Mouse (Mus musculus) bone marrow, adult 2 months (tissue): ENCODE data around the gene Rpa1. TPM values are rescaled to one million over a fixed set of nuclear protein-coding genes. Genes with fewer than 3 reads are reported as not detected.

Source experiments
- H3K27ac ChIP-seq: fragments of 200-500 bp; 2 replicates; pipeline ENCODE4 v1.5.1; 2012; ENCODE audit warnings: low read depth, mild to moderate bottlenecking, control low read depth, inconsistent platforms, low read length; ENCODE audit not compliant: control insufficient read depth, poor library complexity, insufficient read depth
- H3K4me1 ChIP-seq: fragments of 200-500 bp; 2 replicates; pipeline ENCODE4 v1.6.1; 2011; ENCODE audit warnings: low read length; ENCODE audit not compliant: control insufficient read depth, insufficient read depth
- H3K4me3 ChIP-seq: fragments of 200-500 bp; replicated peaks from 2 replicates; pipeline ENCODE3; 2011; ENCODE audit warnings: mild to moderate bottlenecking, low read depth, low read length, control low read depth; ENCODE audit not compliant: control insufficient read depth
- CTCF ChIP-seq: fragments of 200-500 bp; IDR thresholded peaks from 2 replicates; pipeline ENCODE4 v1.5.1; 2011; ENCODE audit warnings: low read length, control low read depth; ENCODE audit not compliant: control insufficient read depth, insufficient read depth
- POLR2A ChIP-seq: fragments of 200-500 bp; IDR thresholded peaks from 2 replicates; pipeline ENCODE4 v1.6.1; 2011; ENCODE audit warnings: low read depth, mild to moderate bottlenecking, control low read depth, low read length, borderline replicate concordance; ENCODE audit not compliant: control insufficient read depth
- WGBS: fragments of 180-500 bp; shearing (Covaris S2); methylation state at CpG from one replicate; pipeline ENCODE4 v1.1.7; 2018; 5-methylcytosine and 5-hydroxymethylcytosine counted together
- polyA plus RNA-seq: library from polyadenylated mRNA; stranded (reverse); fragments of >200 nt; gene quantifications from 2 replicates; pipeline ENCODE4 v1.2.4, GENCODE M21; 2011; ENCODE audit warnings: low replicate concordance; ENCODE audit not compliant: missing spikeins, insufficient read depth, insufficient read length

Gene Rpa1
- polyA plus RNA-seq, 1 experiment = 40.3 TPM

DNA sequence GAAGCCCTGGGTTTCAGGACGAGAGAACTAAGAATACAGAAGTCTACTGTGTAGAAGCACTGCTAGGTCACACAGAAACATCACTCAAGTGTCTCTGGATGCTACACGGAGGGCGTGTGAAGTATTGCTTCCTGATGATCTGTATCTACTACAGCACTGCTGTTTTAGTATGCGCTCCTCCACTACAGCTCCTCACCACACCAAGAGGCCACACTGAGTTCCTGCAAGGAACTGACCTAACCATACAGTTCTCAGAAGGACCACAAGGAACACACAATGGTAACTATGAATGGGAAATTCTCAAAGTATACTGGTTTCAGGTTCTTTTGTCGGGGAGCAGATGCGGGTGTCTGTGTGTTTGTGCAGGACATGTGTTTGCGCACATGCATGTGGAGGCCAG, 10.9 kb downstream of the Rpa1 start:
- TF ChIP-seq POLR2A = no peak
- TF ChIP-seq CTCF = no peak
- H3K4me1 ChIP-seq = peaks cover 1% of the 10 kb centered on the region; the same call in 1 of the 2 replicates
- H3K27ac ChIP-seq = no peak overlapping the region
- WGBS = 75% methylated on average over 7 of the region's 7 CpGs
- no peak overlapping the region for H3K4me3 ChIP-seq

DNA sequence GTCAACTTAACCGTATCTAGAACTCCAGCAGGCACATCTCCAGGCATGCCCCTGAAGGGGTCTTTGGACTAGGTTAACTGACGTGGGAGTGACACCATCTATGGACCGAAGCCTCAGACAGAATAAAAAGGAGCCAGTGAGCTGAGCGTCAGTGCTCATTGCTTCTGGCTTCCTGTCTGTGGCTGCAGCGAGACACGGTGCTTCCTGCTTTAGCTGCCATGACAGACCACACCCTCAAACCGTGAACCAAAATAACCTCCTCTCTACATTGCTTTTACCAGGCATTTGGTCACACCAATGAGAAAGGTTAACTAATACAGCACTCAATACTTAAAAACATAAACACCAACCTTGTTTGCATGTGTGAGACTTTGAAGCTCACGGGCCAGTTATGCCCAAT, 11.4 kb downstream of the Rpa1 start:
- H3K4me1 ChIP-seq = peaks cover 1% of the 10 kb centered on the region; the same call in 1 of the 2 replicates
- no peak overlapping the region for H3K4me3 ChIP-seq
- 30% methylated on average over 8 of the region's 8 CpGs for WGBS
- TF ChIP-seq CTCF (no peak), POLR2A (no peak)
- H3K27ac ChIP-seq = peak overlapping the region; percentile 18; the same call in 1 of the 2 replicates

DNA sequence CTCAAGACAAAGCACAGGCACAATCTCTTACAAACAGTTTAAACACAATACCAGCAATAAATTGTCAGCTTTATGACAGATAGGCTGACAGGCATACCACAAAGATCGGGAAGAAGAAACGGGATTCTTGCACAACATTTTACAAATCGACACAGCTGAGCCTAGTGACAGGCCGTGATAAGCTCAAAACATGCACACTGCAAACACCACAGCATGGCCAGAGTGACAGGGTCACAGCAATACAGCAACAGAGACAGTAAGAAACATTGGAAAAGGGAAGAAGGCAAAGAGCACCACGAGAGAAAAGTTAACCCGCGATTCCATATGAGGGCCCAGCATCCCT, 22.2 kb downstream of the Rpa1 start:
- no peaks in the 10 kb centered on the region; the same call in 1 of the 2 replicates for H3K4me1 ChIP-seq
- H3K4me3 ChIP-seq = no peak overlapping the region
- H3K27ac ChIP-seq = no peak overlapping the region
- 43% methylated on average over 7 of the region's 7 CpGs for WGBS
- no peak for TF ChIP-seq CTCF
- no peak for TF ChIP-seq POLR2A

DNA sequence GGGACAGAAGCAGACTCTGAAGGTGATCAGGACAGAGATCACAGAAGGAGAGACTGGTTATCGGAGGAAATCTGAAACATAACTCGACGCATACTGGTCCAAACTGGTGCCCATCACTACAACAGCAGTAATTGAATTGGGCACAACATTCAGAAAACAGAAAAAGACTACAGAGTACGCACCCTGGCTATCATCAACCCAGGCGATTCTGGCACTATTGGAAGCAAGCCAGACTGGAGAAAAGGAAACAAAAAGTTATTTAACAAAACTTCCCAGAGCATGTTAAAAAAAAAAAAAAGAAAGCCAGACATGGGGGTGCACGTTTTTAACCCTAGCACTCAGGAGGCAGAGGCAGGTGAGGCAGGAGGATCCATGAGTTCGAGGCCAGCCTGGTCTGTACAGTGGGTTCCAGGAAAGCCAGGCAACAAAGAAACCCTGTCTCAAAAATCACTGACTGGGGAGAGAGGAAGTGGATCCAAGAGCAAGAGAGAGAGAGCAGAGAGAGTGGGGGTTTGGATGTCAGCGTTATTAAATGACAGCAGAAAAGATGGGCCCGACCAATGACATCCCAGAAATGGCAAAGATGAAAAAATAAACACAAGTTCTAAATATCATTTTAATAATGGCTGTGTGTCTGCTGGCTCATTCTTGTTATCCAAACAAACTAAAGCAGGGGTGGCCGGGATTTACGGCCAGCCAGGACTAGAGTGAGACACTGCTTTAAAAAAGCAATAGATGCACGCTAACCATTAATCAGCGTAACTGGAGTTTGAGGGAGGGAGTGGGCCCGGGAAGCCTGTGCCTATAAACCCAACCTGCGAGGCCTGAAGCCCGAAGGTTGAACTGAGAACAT, 22.8 kb downstream of the Rpa1 start:
- H3K27ac ChIP-seq = no peak overlapping the region
- H3K4me1 ChIP-seq = no peaks in the 10 kb centered on the region; the same call in 1 of the 2 replicates

DNA sequence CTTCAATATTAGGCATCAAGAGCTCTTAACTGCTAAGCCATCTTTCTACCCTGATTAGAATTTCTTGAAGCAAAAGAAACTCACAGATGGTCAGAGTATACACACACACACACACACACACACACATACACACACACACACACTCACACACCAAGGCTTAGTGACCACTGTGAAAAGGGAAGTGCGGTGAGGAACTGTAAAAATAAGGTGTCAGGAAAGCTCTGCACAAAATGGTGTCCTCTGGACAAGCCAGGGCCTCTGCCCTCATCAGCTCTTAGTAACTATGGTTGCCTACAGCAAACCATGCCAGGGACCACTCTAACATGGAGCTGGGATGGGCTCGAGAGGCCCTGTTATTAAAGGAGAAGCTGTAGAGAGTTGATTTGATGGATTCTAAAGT, 23.7 kb downstream of the Rpa1 start:
- no peaks in the 10 kb centered on the region; the same call in 1 of the 2 replicates for H3K4me1 ChIP-seq
- no peak overlapping the region for H3K27ac ChIP-seq
- WGBS = 64% methylated on average over 2 of the region's 2 CpGs

More for the DNA sequence above, 22.8 kb downstream of the Rpa1 start:
- no peak overlapping the region for H3K4me3 ChIP-seq
- WGBS = 78% methylated on average over 16 of the region's 16 CpGs
- TF ChIP-seq CTCF (no peak), POLR2A (no peak)

DNA sequence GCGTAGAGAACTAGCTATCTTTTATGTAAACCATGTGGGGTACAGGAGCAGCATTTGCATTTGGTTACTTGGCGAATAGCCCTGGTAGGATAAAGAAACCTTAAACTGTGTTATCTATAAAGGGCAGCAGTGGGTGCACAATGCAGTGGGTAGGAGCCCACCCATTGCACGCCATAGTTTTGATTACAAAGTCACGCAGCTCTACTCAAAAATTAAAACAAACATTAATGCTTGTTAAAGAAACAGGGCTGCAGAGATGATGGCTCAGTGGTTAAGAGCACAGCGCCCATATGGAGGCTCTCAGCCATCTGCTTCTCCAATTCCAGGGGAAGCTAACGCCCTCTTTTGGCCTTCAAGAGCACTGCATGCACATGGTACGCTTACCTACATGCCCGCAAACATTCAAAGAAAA, 24.8 kb downstream of the Rpa1 start:
- no peak for TF ChIP-seq POLR2A
- 0 out of 2 replicates have a peak, but pooled peaks have one; percentile 1 for TF ChIP-seq CTCF
- no peak overlapping the region for H3K27ac ChIP-seq
- no peak overlapping the region for H3K4me3 ChIP-seq
- no peaks in the 10 kb centered on the region; the same call in 1 of the 2 replicates for H3K4me1 ChIP-seq
- 69% methylated on average over 8 of the region's 8 CpGs for WGBS

More for the DNA sequence above, 23.7 kb downstream of the Rpa1 start:
- no peak overlapping the region for H3K4me3 ChIP-seq
- no peak for TF ChIP-seq POLR2A

DNA sequence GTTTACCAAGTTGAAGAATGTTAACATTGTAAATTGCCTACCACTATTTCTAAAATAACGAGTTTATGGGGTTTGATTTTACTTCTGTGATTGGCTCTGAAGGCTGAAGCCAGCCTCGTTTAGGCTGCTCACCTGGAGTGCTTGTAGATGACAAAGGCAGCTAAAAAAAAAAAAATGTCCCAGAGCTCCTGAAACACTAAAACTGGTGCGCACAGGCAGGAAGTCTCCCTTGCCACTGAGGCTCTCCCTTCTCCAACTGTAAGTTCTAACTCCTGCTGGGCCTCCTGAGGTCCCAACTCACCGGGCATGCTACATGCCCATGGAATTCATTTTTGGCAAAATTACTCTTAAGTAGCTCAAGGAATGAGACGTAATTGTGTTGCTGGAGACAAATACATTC, 28.9 kb downstream of the Rpa1 start:
- H3K27ac ChIP-seq = no peak overlapping the region
- TF ChIP-seq POLR2A = no peak
- no peak for TF ChIP-seq CTCF
- H3K4me1 ChIP-seq = no peaks in the 10 kb centered on the region
- H3K4me3 ChIP-seq = no peak overlapping the region
- 90% methylated on average over 5 of the region's 5 CpGs for WGBS

DNA sequence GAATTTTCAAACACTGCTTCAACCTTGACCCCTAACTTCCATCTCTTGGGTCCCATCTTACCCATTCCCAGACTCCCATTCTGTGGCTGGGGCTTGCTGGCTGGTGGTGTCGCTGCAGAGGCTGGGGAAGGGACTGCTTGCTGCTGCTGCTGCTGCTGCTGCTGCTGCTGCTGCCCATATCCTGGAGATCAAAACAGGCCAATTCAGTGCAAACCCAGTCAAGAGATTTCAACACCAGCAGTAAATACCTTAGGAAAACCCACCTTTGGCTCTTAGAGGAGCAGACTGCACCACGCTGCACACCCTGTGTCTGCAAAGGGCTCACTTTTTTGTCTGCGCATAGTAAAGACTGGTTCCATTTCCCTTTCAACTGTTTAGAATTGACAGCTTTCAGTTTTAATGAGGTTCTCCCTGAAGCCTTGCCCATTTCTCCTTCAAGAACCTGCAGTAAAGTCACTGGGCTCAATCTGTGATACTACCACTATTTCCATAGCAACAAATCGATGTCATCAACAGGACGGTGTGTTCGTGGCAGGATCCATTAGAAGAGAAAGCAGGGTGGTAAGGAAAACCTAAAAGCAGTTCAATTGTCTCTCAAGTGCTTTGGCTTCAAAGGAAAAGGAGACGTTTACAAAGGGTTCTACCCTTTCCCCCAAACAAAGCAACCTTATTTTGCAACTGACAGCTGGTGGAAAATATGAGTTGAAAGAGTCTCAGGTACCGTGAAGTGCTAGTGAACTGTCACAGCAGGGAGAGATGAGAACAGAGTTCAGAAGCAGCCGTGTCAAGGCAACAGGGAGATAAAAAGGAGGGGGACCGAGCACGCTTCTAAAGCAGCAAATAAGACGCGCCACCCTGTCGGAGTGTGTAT, 29.5 kb downstream of the Rpa1 start:
- H3K27ac ChIP-seq = no peak overlapping the region

More for the DNA sequence above, 29.5 kb downstream of the Rpa1 start:
- Histone ChIP-seq H3K4me3 (no peak overlapping the region), H3K4me1 (no peaks in the 10 kb centered on the region)
- 87% methylated on average over 14 of the region's 14 CpGs for WGBS
- TF ChIP-seq CTCF (no peak), POLR2A (no peak)
